Mouse (Mus musculus): ENCODE results near the gene E130309D02Rik.

DNA sequence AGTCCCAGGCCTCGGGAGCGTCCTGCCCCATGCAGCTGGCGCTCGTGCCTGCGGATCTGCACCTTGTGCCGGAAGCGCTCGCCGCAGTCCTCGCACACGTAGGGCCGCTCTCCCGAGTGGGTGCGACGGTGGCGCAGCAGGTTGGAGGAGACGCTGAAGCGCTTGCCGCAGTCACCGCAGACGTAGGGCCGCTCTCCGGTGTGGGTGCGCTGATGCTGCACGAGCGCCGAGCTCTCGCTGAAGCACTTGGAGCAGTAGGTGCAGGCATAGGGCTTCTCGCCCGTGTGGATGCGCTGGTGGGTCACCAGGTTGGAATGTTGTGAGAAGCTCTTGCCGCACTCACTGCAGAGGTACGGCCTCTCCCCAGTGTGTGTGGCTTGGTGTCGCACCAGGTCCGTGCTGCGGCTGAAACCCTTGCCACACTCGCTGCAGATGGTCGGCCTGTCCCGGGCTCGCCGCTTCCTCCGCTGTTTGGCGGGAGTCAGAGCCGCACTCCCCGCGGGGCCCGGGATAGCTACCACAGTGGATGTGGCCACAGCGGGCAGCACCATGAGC is 27.3 kb downstream of the E130309D02Rik start:
- TF ChIP-seq CTCF (IDR thresholded peaks at IDR 0.05; ENCODE audit: low read depth) (no peak), EP300 (optimal IDR thresholded peaks at IDR 0.05) (no peak)

All from stomach, postnatal 0 days (tissue).